Mouse (Mus musculus): Measurements from ENCODE around the gene Rpl22. TPM values are rescaled to one million over a fixed set of nuclear protein-coding genes. Genes with fewer than 3 reads are reported as not detected.

Rpl22 gene
- polyA plus RNA-seq (2014; fragmentation: Nextera tagmentation; extraction: Ambion mirVana) = 304 and 330 TPM in 2 replicates

GRCm38 (mm10) chr4:152325574-152326411 is at the start of gene Rpl22:
Gene Rpl22, plus strand, starts transcription at chr4:152325742.
- Histone ChIP-seq H3K4me2 (replicated peaks; ENCODE audit: low read depth, low read length) (peak within 1 kb of the TSS; percentile 77), H3K36me3 (ENCODE audit: control insufficient read depth, insufficient read depth, low read length) (no peaks in the 10 kb centered on the region; the same call in 1 of the 2 replicates), H3K4me1 (replicated peaks; ENCODE audit: control insufficient read depth, insufficient read depth, low read length) (peaks cover 4% of the 10 kb centered on the region), H3K9ac (ENCODE audit: low read depth, low read length) (peak within 1 kb of the TSS; percentile 96), H3K27ac (ENCODE audit: low read depth, low read length) (peak within 1 kb of the TSS; percentile 54; the same call in 1 of the 2 replicates), H3K4me3 (ENCODE audit: low read depth, low read length) (peak within 1 kb of the TSS; percentile 100), H3K9me3 (ENCODE audit: control insufficient read depth, low read length) (no peaks in the 10 kb centered on the region), H3K27me3 (ENCODE audit: control insufficient read depth, insufficient read depth, low read length) (no peaks in the 10 kb centered on the region)
- WGBS = under 1% methylated on average over 68 of the region's 70 CpGs
- DNase-seq (ENCODE audit: low spot score) = peak; percentile 93
- ATAC-seq (ENCODE audit: low FRiP score) = peak; percentile 95

DNA sequence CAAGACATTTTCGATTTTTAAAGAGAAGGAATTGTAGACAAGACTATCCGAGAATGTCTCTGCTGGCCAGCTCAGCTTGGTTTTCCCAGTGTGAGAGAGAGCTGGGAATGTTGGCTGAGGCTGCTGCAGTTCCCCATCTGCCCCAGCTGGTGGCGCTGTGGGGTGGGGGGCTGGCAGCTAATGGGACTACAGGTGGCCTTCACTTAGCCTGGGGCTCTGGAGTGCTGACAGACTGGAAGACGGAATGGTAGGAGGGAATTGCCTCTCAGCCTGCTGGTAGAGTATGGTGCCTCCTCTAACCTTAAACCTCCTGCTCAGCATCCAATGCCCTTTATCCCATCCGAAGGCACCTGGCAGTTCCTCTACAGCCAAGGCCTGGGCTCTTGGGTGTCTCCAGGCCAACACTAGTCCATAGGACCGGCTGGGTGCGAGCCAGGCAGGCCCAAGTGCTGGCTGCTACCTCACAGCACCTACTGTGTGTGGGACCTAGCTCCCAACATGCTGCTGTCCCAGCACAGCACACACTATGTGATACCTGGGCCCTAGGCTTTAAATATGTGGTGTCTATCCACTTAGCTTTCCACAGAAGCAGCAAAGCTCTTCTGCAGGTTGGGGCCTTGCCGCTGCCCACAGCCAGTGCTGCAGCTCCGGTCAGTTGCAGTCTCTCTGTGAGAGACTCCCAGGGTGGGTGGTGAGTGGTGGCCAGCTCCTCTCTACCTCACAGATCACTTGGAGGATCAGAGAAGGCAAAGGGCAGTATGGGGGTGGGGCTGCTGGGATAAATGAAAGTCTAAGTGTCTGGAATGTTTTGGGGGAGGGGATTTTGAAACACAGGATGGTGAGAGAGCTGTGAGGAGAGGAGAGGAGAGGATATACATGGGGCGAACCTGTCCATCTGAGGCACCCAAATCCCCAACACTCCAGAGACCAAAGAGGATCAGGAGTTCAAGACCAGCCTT is 48.9 kb upstream of the Rpl22 start:
- peaks cover 51% of the 10 kb centered on the region for H3K27me3 ChIP-seq (ENCODE audit: control insufficient read depth, insufficient read depth, low read length)
- H3K4me1 ChIP-seq (replicated peaks; ENCODE audit: control insufficient read depth, insufficient read depth, low read length) = peaks cover 9% of the 10 kb centered on the region
- no peaks in the 10 kb centered on the region for H3K9me3 ChIP-seq (ENCODE audit: control insufficient read depth, low read length)
- H3K27ac ChIP-seq (ENCODE audit: low read depth, low read length) = no peak overlapping the region
- ATAC-seq (ENCODE audit: low FRiP score) (no peak), DNase-seq (ENCODE audit: low spot score) (peak; percentile 73)
- no peak overlapping the region for H3K4me3 ChIP-seq (ENCODE audit: low read depth, low read length)
- no peak overlapping the region for H3K9ac ChIP-seq (ENCODE audit: low read depth, low read length)
- WGBS = 48% methylated on average over 10 of the region's 10 CpGs
- H3K4me2 ChIP-seq (replicated peaks; ENCODE audit: low read depth, low read length) = no peak overlapping the region
- H3K36me3 ChIP-seq (ENCODE audit: control insufficient read depth, insufficient read depth, low read length) = no peaks in the 10 kb centered on the region

- ATAC-seq (ENCODE audit: low FRiP score) (no peak), DNase-seq (ENCODE audit: low spot score) (no peak)
- Histone ChIP-seq H3K4me3 (ENCODE audit: low read depth, low read length) (no peak overlapping the region), H3K4me1 (replicated peaks; ENCODE audit: control insufficient read depth, insufficient read depth, low read length) (peaks cover 6% of the 10 kb centered on the region), H3K27ac (ENCODE audit: low read depth, low read length) (no peak overlapping the region), H3K9me3 (ENCODE audit: control insufficient read depth, low read length) (no peaks in the 10 kb centered on the region), H3K9ac (ENCODE audit: low read depth, low read length) (no peak overlapping the region), H3K27me3 (ENCODE audit: control insufficient read depth, insufficient read depth, low read length) (peaks cover 62% of the 10 kb centered on the region), H3K4me2 (replicated peaks; ENCODE audit: low read depth, low read length) (no peak overlapping the region), H3K36me3 (ENCODE audit: control insufficient read depth, insufficient read depth, low read length) (no peaks in the 10 kb centered on the region)
- WGBS = 78% methylated on average over 2 of the region's 2 CpGs
Observed at GRCm38 (mm10) chr4:152277916-152278315, 47.6 kb upstream of the Rpl22 start.

DNA sequence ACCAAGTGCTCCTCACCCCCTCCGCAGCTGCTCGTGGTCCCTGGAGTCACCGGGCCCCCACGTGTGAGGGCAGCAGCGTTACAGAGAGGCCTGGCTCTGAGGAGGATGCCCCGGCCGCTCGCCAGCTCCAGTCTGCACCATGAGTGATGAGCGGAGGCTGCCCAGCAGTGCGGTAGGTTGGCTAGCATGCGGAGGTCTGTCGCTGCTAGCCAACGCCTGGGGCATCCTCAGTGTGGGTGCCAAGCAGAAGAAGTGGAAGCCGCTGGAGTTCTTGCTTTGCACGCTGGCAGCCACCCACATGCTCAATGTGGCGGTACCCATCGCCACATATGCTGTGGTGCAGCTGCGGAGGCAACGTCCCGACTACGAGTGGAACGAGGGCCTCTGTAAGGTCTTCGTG is 46.6 kb upstream of the Rpl22 start:
- no peak for DNase-seq (ENCODE audit: low spot score)
- Histone ChIP-seq H3K36me3 (ENCODE audit: control insufficient read depth, insufficient read depth, low read length) (no peaks in the 10 kb centered on the region), H3K4me3 (ENCODE audit: low read depth, low read length) (no peak overlapping the region), H3K4me2 (replicated peaks; ENCODE audit: low read depth, low read length) (no peak overlapping the region), H3K9me3 (ENCODE audit: control insufficient read depth, low read length) (no peaks in the 10 kb centered on the region), H3K9ac (ENCODE audit: low read depth, low read length) (no peak overlapping the region), H3K27me3 (ENCODE audit: control insufficient read depth, insufficient read depth, low read length) (peaks cover 70% of the 10 kb centered on the region), H3K27ac (ENCODE audit: low read depth, low read length) (no peak overlapping the region), H3K4me1 (replicated peaks; ENCODE audit: control insufficient read depth, insufficient read depth, low read length) (peaks cover 13% of the 10 kb centered on the region)
- ATAC-seq (ENCODE audit: low FRiP score) = no peak
- 88% methylated on average over 23 of the region's 23 CpGs for WGBS

DNA sequence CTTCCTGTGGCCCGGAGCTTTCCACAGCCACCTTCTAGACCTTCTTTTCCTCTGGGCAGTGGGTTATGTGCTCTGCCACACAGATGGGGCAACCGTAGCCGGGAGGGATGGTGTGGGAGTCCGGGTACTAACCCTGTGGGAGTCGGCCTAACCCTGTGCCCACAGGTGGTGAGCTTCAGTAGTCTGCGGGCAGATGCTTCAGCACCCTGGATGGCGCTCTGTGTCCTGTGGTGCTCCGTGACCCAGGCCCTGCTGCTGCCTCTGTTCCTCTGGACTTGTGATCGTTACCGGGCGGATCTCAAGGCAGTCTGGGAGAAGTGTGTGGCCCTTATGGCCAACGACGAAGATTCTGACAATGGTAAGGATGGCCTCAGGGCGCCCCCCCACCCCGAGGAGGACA is 43.9 kb upstream of the Rpl22 start:
- H3K36me3 ChIP-seq (ENCODE audit: control insufficient read depth, insufficient read depth, low read length) = no peaks in the 10 kb centered on the region
- H3K27ac ChIP-seq (ENCODE audit: low read depth, low read length) = no peak overlapping the region
- no peak overlapping the region for H3K9ac ChIP-seq (ENCODE audit: low read depth, low read length)
- WGBS = 59% methylated on average over 15 of the region's 15 CpGs
- peaks cover 8% of the 10 kb centered on the region; the same call in 1 of the 2 replicates for H3K4me1 ChIP-seq (replicated peaks; ENCODE audit: control insufficient read depth, insufficient read depth, low read length)
- no peak overlapping the region for H3K4me3 ChIP-seq (ENCODE audit: low read depth, low read length)
- ATAC-seq (ENCODE audit: low FRiP score) (no peak), DNase-seq (ENCODE audit: low spot score) (no peak)
- no peaks in the 10 kb centered on the region for H3K9me3 ChIP-seq (ENCODE audit: control insufficient read depth, low read length)
- H3K4me2 ChIP-seq (replicated peaks; ENCODE audit: low read depth, low read length) = no peak overlapping the region
- H3K27me3 ChIP-seq (ENCODE audit: control insufficient read depth, insufficient read depth, low read length) = peaks cover 73% of the 10 kb centered on the region

DNA sequence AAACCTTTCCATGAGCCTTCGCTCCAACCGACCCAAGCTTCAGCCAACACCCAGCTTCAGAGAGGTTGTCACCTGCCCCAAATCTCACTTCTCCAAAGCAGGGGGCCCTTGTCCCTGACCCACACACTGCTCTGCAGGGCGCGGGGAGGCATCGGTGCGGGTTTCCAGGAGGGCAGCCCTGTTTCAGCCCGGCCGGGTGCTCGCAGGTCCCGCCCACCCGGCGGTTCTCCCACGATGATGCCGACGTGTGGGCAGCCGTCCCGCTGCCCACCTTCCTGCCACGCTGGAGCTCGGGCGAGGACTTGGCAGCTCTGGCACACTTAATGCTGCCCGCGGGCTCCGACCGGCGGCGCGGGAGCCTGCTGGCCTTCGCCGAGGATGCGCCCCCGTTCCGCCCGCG is 42.8 kb upstream of the Rpl22 start:
- no peak overlapping the region for H3K27ac ChIP-seq (ENCODE audit: low read depth, low read length)
- ATAC-seq (ENCODE audit: low FRiP score) (no peak), DNase-seq (ENCODE audit: low spot score) (no peak)
- H3K9ac ChIP-seq (ENCODE audit: low read depth, low read length) = peak overlapping the region; percentile 15; the same call in 1 of the 2 replicates
- H3K9me3 ChIP-seq (ENCODE audit: control insufficient read depth, low read length) = no peaks in the 10 kb centered on the region
- no peaks in the 10 kb centered on the region for H3K36me3 ChIP-seq (ENCODE audit: control insufficient read depth, insufficient read depth, low read length)
- H3K27me3 ChIP-seq (ENCODE audit: control insufficient read depth, insufficient read depth, low read length) = peaks cover 83% of the 10 kb centered on the region
- peak overlapping the region; percentile 26 for H3K4me2 ChIP-seq (replicated peaks; ENCODE audit: low read depth, low read length)
- H3K4me1 ChIP-seq (replicated peaks; ENCODE audit: control insufficient read depth, insufficient read depth, low read length) = peaks cover 19% of the 10 kb centered on the region
- H3K4me3 ChIP-seq (ENCODE audit: low read depth, low read length) = peak overlapping the region; percentile 21
- 17% methylated on average over 29 of the region's 34 CpGs for WGBS

DNA sequence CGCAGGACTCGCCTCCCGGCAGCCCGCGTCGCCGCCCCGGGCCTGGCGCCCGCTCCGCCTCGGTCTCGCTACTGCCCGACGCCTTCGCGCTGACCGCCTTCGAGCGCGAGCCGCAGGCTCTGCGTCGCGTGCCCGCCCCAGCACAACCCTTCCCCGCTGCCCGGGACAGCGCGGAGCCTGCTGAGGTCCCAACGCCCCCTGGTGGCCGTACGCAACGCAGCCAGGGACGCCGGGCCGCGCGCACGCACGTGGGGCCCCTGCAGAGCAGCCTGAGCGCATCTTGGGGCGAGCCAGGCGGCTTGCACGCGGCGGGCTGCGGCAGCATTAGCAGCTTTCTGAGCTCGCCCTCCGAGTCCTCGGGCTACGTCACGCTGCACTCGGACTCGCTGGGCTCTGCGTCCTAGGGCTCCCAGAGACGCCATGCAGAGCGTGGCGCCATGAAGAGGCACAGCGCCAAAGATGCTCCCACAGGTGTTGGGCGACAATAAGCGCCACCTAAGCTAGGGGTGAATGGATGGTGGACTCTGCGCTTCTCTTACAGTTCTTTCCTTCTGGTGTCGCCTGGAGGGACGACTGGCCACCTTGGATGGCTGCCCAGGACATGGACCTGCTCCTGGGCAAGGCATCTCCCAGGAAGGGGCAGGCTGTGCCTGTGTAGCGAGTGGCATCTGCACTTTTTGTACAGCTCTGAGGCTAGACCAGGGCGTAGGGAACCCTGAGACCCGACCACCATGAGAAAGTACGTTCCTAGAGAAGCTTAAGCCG is 42.2 kb upstream of the Rpl22 start:
- WGBS = 5% methylated on average over 69 of the region's 70 CpGs
- Histone ChIP-seq H3K4me2 (replicated peaks; ENCODE audit: low read depth, low read length) (peak overlapping the region; percentile 26), H3K27ac (ENCODE audit: low read depth, low read length) (no peak overlapping the region), H3K4me1 (replicated peaks; ENCODE audit: control insufficient read depth, insufficient read depth, low read length) (peaks cover 23% of the 10 kb centered on the region), H3K9me3 (ENCODE audit: control insufficient read depth, low read length) (no peaks in the 10 kb centered on the region), H3K36me3 (ENCODE audit: control insufficient read depth, insufficient read depth, low read length) (no peaks in the 10 kb centered on the region), H3K9ac (ENCODE audit: low read depth, low read length) (peak overlapping the region; percentile 15; the same call in 1 of the 2 replicates), H3K4me3 (ENCODE audit: low read depth, low read length) (peak overlapping the region; percentile 21), H3K27me3 (ENCODE audit: control insufficient read depth, insufficient read depth, low read length) (peaks cover 90% of the 10 kb centered on the region)
- peak; percentile 46 for ATAC-seq (ENCODE audit: low FRiP score)
- DNase-seq (ENCODE audit: low spot score) = peak; percentile 91

- Histone ChIP-seq H3K9me3 (ENCODE audit: control insufficient read depth, low read length) (no peaks in the 10 kb centered on the region), H3K4me2 (replicated peaks; ENCODE audit: low read depth, low read length) (no peak overlapping the region), H3K4me3 (ENCODE audit: low read depth, low read length) (no peak overlapping the region), H3K27ac (ENCODE audit: low read depth, low read length) (no peak overlapping the region), H3K4me1 (replicated peaks; ENCODE audit: control insufficient read depth, insufficient read depth, low read length) (peaks cover 27% of the 10 kb centered on the region), H3K36me3 (ENCODE audit: control insufficient read depth, insufficient read depth, low read length) (no peaks in the 10 kb centered on the region), H3K27me3 (ENCODE audit: control insufficient read depth, insufficient read depth, low read length) (peaks cover 90% of the 10 kb centered on the region), H3K9ac (ENCODE audit: low read depth, low read length) (no peak overlapping the region)
- no peak for ATAC-seq (ENCODE audit: low FRiP score)
- WGBS = 7% methylated on average over 10 of the region's 10 CpGs
- DNase-seq (ENCODE audit: low spot score) = peak; percentile 77
Observed at GRCm38 (mm10) chr4:152285505-152285904, 40.0 kb upstream of the Rpl22 start.

Data from hindbrain, embryonic 11.5 days (tissue).